Mouse (Mus musculus): ENCODE data around the gene Ankrd65. TPM values are rescaled to one million over a fixed set of nuclear protein-coding genes. Genes with fewer than 3 reads are reported as not detected.

Ankrd65 gene
- polyA plus RNA-seq, 1 experiment from 2014 or later = not detected

- 52% methylated on average over 8 of the region's 8 CpGs for WGBS
- Histone ChIP-seq H3K9me3 (ENCODE audit: control insufficient read depth) (no peaks in the 10 kb centered on the region), H3K4me3 (ENCODE audit: low read depth, low read length) (no peak overlapping the region), H3K9ac (ENCODE audit: low read depth, low read length) (no peak overlapping the region), H3K27me3 (replicated peaks; ENCODE audit: control insufficient read depth, insufficient read depth, low read length) (no peaks in the 10 kb centered on the region), H3K36me3 (ENCODE audit: control insufficient read depth, insufficient read depth) (peaks cover 9% of the 10 kb centered on the region; the same call in 1 of the 2 replicates), H3K4me2 (replicated peaks; ENCODE audit: low read depth) (no peak overlapping the region; the same call in 1 of the 2 replicates), H3K27ac (ENCODE audit: low read depth, low read length) (peak overlapping the region; percentile 74), H3K4me1 (replicated peaks; ENCODE audit: control insufficient read depth, insufficient read depth, low read length) (no peaks in the 10 kb centered on the region)
- no peak for TF ChIP-seq CTCF (IDR thresholded peaks at IDR 0.05; ENCODE audit: low read depth)
- no peak for ATAC-seq
Observed at GRCm38 (mm10) chr4:155838187-155839153, 48.2 kb downstream of the Ankrd65 start.

- ATAC-seq = peak; percentile 62
- H3K27ac ChIP-seq (ENCODE audit: low read depth, low read length) = peak within 1 kb of the TSS; percentile 74
- no peaks in the 10 kb centered on the region for H3K4me1 ChIP-seq (replicated peaks; ENCODE audit: control insufficient read depth, insufficient read depth, low read length)
- no peaks in the 10 kb centered on the region for H3K9me3 ChIP-seq (ENCODE audit: control insufficient read depth)
- 25% methylated on average over 16 of the region's 16 CpGs for WGBS
- peak within 1 kb of the TSS; percentile 87 for H3K4me2 ChIP-seq (replicated peaks; ENCODE audit: low read depth)
- H3K9ac ChIP-seq (ENCODE audit: low read depth, low read length) = peak within 1 kb of the TSS; percentile 58
- H3K36me3 ChIP-seq (ENCODE audit: control insufficient read depth, insufficient read depth) = peaks cover 9% of the 10 kb centered on the region; the same call in 1 of the 2 replicates
- no peaks in the 10 kb centered on the region for H3K27me3 ChIP-seq (replicated peaks; ENCODE audit: control insufficient read depth, insufficient read depth, low read length)
- TF ChIP-seq CTCF (IDR thresholded peaks at IDR 0.05; ENCODE audit: low read depth) = no peak
- H3K4me3 ChIP-seq (ENCODE audit: low read depth, low read length) = peak within 1 kb of the TSS; percentile 50
Observed at GRCm38 (mm10) chr4:155839483-155839910, 49.3 kb downstream of the Ankrd65 start, which contains the start of gene Mxra8. Gene Mxra8, plus strand, starts transcription at chr4:155839680.

DNA sequence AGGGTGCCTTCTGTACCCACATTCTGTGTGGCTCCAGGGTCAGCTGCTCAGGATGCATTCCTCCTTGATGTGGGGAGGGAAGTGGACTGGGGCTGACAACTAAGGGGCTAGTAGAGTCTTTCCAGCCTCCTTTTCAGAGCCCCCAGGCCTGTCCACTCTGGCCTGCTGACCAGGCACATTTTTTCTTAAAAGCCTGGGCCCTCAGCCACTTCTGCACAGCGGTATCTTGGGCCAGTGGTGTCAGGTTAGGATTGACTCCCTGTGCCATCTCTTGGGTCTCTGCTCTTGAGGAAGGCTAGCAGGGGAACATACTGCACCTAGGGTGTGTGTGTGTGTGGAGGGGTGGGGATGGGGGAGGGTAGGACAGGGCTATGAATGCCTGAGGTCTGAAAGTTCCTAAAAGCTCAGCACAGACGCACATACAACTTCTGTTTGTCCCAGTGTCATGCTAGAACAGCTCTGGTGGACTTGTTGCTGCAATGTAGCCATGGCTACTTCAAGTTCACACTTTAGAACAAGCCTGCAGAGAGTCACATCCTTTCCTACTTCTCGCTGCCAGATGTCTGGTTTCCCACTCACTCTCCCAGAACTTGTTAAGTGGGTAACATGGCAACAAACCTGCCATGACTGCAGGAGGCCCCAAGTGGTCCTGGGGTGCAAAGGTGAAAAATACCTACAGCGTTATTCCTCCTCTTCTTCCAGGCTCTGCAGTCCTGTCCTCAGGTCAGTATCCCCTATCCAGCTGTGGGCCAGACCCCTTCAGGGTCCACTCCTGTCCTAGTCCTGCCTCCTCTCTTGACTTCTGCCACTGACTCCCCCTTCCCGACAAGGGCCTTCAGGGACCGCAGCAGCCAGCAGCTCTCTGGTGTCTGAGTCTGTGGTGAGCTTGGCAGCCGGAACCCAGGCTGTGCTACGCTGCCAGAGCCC, 50.1 kb downstream of the Ankrd65 start:
- peaks cover 9% of the 10 kb centered on the region; the same call in 1 of the 2 replicates for H3K36me3 ChIP-seq (ENCODE audit: control insufficient read depth, insufficient read depth)
- no peaks in the 10 kb centered on the region for H3K9me3 ChIP-seq (ENCODE audit: control insufficient read depth)
- H3K27me3 ChIP-seq (replicated peaks; ENCODE audit: control insufficient read depth, insufficient read depth, low read length) = no peaks in the 10 kb centered on the region
- peak overlapping the region; percentile 87 for H3K4me2 ChIP-seq (replicated peaks; ENCODE audit: low read depth)
- peak; percentile 4; the same call in 1 of the 2 replicates for ATAC-seq
- H3K27ac ChIP-seq (ENCODE audit: low read depth, low read length) = peak overlapping the region; percentile 74; the same call in 1 of the 2 replicates
- peak overlapping the region; percentile 50 for H3K4me3 ChIP-seq (ENCODE audit: low read depth, low read length)
- peak overlapping the region; percentile 58 for H3K9ac ChIP-seq (ENCODE audit: low read depth, low read length)
- 16% methylated on average over 8 of the region's 8 CpGs for WGBS
- no peak for TF ChIP-seq CTCF (IDR thresholded peaks at IDR 0.05; ENCODE audit: low read depth)
- no peaks in the 10 kb centered on the region for H3K4me1 ChIP-seq (replicated peaks; ENCODE audit: control insufficient read depth, insufficient read depth, low read length)

DNA sequence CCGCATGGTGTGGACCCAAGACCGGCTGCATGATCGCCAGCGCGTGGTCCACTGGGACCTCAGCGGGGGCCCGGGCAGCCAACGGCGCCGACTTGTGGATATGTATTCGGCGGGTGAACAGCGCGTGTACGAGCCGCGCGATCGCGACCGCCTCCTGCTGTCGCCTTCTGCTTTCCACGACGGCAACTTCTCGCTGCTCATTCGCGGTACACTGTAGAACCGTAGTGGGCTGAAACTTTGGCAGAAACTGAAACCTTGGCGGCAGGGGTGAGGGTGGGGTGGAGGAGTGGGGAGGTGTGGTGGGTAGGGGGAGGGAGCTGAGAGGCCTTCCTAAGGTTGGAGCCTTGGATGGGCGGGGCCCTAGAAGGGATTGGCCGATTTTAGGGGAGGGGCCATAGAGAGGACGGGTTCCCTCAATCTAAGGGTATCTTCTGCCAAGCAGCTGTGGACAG, 50.8 kb downstream of the Ankrd65 start:
- Histone ChIP-seq H3K27ac (ENCODE audit: low read depth, low read length) (0 out of 2 replicates have a peak overlapping the region, but pooled peaks have one; percentile 2), H3K4me3 (ENCODE audit: low read depth, low read length) (peak overlapping the region; percentile 50), H3K4me2 (replicated peaks; ENCODE audit: low read depth) (peak overlapping the region; percentile 87), H3K36me3 (ENCODE audit: control insufficient read depth, insufficient read depth) (peaks cover 9% of the 10 kb centered on the region; the same call in 1 of the 2 replicates), H3K9me3 (ENCODE audit: control insufficient read depth) (no peaks in the 10 kb centered on the region), H3K27me3 (replicated peaks; ENCODE audit: control insufficient read depth, insufficient read depth, low read length) (no peaks in the 10 kb centered on the region), H3K4me1 (replicated peaks; ENCODE audit: control insufficient read depth, insufficient read depth, low read length) (no peaks in the 10 kb centered on the region), H3K9ac (ENCODE audit: low read depth, low read length) (peak overlapping the region; percentile 55; the same call in 1 of the 2 replicates)
- under 1% methylated on average over 32 of the region's 32 CpGs for WGBS
- ATAC-seq = peak; percentile 66
- TF ChIP-seq CTCF (IDR thresholded peaks at IDR 0.05; ENCODE audit: low read depth) = peak; percentile 74

GRCm38 (mm10) chr4:155841651-155842270, 51.5 kb downstream of the Ankrd65 start:
- TF ChIP-seq CTCF (IDR thresholded peaks at IDR 0.05; ENCODE audit: low read depth) = no peak
- no peak for ATAC-seq
- Histone ChIP-seq H3K4me3 (ENCODE audit: low read depth, low read length) (peak overlapping the region; percentile 50), H3K27me3 (replicated peaks; ENCODE audit: control insufficient read depth, insufficient read depth, low read length) (no peaks in the 10 kb centered on the region), H3K9ac (ENCODE audit: low read depth, low read length) (no peak overlapping the region), H3K4me1 (replicated peaks; ENCODE audit: control insufficient read depth, insufficient read depth, low read length) (no peaks in the 10 kb centered on the region), H3K9me3 (ENCODE audit: control insufficient read depth) (no peaks in the 10 kb centered on the region), H3K36me3 (ENCODE audit: control insufficient read depth, insufficient read depth) (peaks cover 9% of the 10 kb centered on the region; the same call in 1 of the 2 replicates), H3K27ac (ENCODE audit: low read depth, low read length) (no peak overlapping the region), H3K4me2 (replicated peaks; ENCODE audit: low read depth) (peak overlapping the region; percentile 87)
- WGBS = 37% methylated on average over 38 of the region's 38 CpGs
